Mouse (Mus musculus) kidney, adult 2 months (tissue): ENCODE data around the gene Syt1.

Source experiments
- CTCF ChIP-seq: fragments of 200-500 bp; conservative IDR thresholded peaks from 2 replicates; pipeline ENCODE4 v1.5.1; 2011; ENCODE audit warnings: low read depth, mild to moderate bottlenecking, control low read depth, low read length, moderate library complexity, mixed read lengths; ENCODE audit not compliant: insufficient read depth, insufficient read length
- POLR2A ChIP-seq: fragments of 200-500 bp; IDR thresholded peaks from one replicate; pipeline ENCODE4 v1.6.1; 2011; ENCODE audit warnings: low read depth, low read length, control low read depth

DNA sequence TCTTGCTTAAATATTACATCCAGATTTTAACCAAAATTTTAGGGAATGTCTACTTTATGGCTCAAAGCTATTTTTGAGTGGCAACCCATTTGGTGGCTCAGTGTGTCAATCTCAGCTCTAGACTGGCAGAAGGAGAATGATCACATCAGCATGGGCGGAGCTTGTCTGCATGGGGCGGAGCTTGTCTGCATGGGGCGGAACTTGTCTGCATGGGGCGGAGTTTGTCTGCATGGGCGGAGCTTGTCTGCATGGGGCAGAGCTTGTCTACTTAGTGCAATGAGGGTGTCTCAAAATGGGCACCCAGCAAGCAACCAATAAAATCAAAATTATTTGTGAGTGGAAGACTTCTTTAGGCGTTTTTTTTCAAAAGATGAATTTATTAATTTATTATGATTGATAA is 117.5 kb downstream of the Syt1 start:
- TF ChIP-seq CTCF: no peak
- no peak for TF ChIP-seq POLR2A
